Mouse (Mus musculus): ENCODE data around the gene Npas2.

DNA sequence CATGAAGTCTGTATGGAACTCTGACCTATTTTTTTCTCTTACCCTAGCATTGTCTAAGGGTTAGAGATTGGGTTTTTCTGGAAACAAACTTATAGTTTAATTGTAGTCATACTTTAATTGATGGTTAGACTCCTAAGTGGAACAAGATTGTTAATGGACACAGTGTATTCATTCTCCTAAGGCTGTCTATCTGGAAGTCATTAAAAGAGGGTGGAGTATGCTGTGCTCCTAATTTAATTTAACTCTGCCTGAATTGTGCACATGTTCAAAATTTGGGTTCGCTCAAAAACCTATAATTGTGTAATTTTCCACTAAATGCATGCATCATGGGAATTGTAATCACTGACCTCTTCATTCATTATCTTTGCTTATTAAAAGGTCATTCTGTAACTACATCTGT lies 172.0 kb downstream of the Npas2 start:
- TF ChIP-seq CTCF (IDR thresholded peaks at IDR 0.05; ENCODE audit: low read depth) (no peak), EP300 (IDR thresholded peaks at IDR 0.05; ENCODE audit: low read depth) (no peak)

Measured in heart, postnatal 0 days (tissue).